Mouse (Mus musculus) liver, embryonic 14.5 days (tissue): ENCODE measurements at regions not wholly inside any gene's neighbourhood (a gene's known extent, or its start where the extent isn't known, plus 50 kb on each side); places are given as distances from the start of the nearest gene placed in this dataset.

Experiments used
- CTCF ChIP-seq: IDR thresholded peaks from 2 replicates; pipeline ENCODE4 v1.5.1; 2016; ENCODE audit warnings: antibody characterized with exemption, low read depth, control low read depth
- EP300 ChIP-seq: IDR thresholded peaks from 2 replicates; pipeline ENCODE4 v1.6.1; 2016; ENCODE audit warnings: antibody characterized with exemption, low read depth

GRCm38 (mm10) chr13:34498910-34499309, 153.9 kb upstream of the Slc22a23 start:
- TF ChIP-seq CTCF (no peak), EP300 (no peak)
